Mouse (Mus musculus) heart, adult 18-20 months (tissue): Measurements from ENCODE around the gene Srgap3. TPM values are rescaled to one million over a fixed set of nuclear protein-coding genes. Genes with fewer than 3 reads are reported as not detected.
A peak's percentile ranks its signal among the peaks of the same experiment; 100 is the strongest.
"Not testable (repeated sequence)": the region's sequence is repeated elsewhere in the genome, so short reads cannot be mapped to it uniquely, and the experiment has no call there.

Source experiments
- DNase-seq, 2 experiments: peaks; one replicate each; pipeline ENCODE4 v3.0.0; 2021 to 2022; ENCODE audit warnings: mixed read lengths in 1 of 2
- total RNA-seq, 2 experiments: library from RNA; stranded (reverse); gene quantifications; 2 replicates each; pipeline ENCODE4 v1.2.3; 2021

Srgap3 gene
- total RNA-seq, 2 experiments from 2014 or later: 0.69 to 1.1 TPM

GRCm38 (mm10) chr6:112861351-112862297 is 85.4 kb downstream of the Srgap3 start:
- peak; percentile 9 to 17 for DNase-seq

DNA sequence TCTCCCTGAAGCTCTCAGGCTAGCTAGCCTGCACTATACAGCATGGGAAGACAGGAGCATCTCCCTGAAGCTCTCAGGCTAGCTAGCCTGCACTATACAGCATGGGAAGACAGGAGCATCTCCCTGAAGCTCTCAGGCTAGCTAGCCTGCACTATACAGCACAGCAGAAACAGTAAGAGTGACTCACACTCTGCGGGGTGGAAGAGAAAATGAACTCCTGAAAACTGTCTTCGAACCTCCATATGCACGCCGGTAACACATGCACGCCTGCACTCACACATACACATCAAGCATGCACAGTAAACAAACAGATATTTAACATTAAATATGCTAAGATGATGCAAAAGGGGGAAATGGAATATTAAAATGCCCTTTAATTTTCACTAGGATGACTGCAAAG is 86.8 kb downstream of the Srgap3 start:
- not testable (repeated sequence) for DNase-seq

- DNase-seq: no peak
These were observed 90.0 kb downstream of the Srgap3 start for GRCm38 (mm10) chr6:112857057-112857456.

DNA sequence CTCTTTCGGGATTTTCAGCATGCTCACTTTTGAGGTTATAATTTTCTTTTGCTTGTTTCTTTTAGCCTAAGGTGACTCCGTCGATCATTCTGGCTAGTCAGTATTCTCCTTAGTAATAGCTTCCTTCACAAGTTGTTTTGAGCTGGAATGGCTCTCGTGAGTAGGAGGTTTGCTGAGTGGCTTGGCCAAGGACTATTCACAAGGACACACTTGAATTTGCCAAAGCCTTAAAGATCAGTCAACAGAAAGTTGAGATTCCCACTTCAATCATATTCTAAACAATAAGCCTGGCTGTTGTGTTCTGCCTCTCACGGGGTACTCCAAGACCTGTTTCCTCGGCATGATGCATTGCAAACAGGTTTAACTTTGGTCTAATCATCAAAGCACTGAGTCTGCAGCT is 91.9 kb downstream of the Srgap3 start:
- no peak for DNase-seq

- no peak for DNase-seq
These were observed 94.5 kb downstream of the Srgap3 start for GRCm38 (mm10) chr6:112852261-112853235.

DNA sequence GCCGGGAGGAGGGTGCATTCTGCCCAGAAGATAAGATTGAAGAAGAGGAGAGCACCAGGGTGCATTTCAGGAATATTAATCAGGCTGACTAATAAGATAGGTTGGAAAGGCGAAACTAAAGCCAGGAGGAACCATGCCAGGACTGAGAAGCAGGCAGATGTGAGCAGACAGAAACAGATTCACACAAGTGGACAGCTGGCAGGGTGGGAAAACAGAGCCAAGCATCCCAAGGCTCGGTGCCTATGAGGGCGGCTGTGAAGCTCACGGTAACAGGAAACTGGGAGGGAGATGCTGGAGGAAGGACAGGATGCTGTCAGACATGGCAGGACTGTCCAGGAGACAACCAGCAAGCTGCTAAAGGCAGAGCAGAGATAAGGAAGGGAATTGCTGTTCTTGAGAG is 96.3 kb downstream of the Srgap3 start:
- no peak for DNase-seq

- no peak for DNase-seq
These were observed 98.4 kb downstream of the Srgap3 start for GRCm38 (mm10) chr6:112848629-112849180.

DNA sequence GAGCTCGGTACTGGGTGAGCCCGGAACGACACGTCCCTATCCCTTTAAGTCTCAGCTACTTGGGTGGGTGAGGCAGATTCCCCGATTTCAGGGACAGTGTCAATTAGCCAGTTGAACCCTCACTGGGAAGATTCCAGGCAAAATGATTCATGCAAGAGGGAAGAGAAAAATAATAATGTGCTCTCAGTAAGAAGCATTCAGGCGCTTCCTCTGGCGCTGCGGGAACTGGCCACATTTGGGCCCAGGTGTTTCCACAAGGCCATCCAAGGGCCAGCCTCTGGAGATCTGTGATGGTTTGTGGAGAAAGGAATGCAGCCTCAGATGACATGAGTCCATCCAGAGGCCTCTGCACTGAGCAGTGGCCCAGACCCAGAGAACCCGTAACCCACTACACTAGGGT is 100.2 kb downstream of the Srgap3 start:
- DNase-seq: no peak

- DNase-seq: no peak
These were observed 104.6 kb downstream of the Srgap3 start for GRCm38 (mm10) chr6:112842426-112842825.

DNA sequence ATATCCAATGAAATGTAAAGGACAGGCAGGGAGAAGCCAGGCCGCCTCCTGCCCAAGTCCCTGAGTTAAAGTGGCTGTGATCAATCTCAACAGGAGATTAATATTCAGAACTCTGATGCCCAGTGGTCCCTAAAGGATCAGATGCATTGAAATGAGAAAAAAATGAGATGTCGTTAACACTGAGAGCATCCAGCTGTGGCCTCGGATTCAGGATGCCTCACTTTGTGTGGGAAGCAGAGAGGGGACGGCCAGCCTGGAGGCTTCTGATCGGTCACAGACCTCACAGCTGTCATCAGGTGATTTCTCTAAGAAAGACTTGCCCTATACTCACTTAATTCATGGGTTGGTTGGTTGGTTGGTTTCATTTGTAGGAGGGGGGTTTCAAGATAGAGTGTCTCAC is 106.7 kb downstream of the Srgap3 start:
- no peak for DNase-seq

- DNase-seq: peak; percentile 36 to 63
These were observed 107.7 kb downstream of the Srgap3 start for GRCm38 (mm10) chr6:112839391-112839790.

DNA sequence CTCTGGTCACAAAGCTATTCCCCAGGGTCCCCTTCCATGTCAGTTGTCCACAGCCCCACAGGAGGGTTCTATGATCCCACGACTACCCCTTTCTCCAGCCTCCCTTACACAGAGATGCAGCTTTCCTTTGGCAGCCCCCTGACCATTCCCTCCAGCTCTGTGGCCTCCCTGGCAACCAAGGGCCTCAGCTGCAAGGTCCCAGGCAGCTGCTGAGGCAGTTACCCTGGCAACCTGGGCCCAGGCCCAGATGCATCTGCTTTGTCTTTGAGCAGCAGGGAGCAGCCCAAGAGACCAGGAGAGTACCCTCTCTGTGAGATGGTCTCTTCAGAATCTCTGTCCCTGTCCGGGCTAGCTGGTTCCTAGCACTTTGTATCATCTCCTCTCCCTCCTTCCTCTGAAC is 108.2 kb downstream of the Srgap3 start:
- DNase-seq: no peak

DNA sequence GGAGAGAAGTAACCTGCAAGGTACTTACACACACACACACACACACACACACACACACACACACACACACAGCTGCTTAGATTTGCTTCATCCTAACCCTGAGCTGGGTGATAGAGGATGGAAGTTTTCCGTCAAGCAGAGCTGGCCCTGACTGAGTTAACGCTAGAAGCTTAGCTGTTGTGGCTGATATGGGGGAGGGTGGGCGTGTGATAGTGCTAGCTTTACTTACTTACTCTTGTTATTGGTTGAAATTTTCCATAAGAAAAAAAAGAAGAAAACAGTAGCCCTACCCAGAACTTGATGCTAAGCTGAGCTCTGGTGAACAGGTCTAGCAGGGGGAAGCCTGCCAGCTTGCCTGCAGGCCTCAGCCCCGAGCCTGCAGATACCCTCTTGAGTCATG is 110.4 kb downstream of the Srgap3 start:
- no peak for DNase-seq

GRCm38 (mm10) chr6:112835413-112835812 is 111.7 kb downstream of the Srgap3 start:
- no peak for DNase-seq

GRCm38 (mm10) chr6:112834430-112834829 is 112.6 kb downstream of the Srgap3 start:
- no peak for DNase-seq

DNA sequence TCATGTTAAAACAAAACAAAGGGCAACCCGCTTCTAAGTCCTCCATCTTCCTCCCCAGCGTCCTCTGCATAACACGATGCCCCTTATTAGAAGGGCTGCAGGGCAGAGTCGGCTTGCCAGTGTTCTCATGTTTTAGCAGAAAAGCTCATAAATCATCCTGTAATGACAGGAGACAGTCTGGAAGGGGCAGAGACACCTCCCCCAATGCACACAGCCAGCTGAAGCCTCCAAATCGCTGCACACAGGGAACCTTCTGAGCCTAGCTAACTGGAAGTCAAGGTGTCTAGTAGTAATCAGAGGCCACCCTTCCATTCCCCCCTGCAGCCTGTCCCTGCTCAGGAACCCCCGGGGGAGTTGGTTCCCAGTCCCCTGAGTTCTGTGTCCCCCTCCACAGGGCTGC is 113.3 kb downstream of the Srgap3 start:
- no peak for DNase-seq

DNA sequence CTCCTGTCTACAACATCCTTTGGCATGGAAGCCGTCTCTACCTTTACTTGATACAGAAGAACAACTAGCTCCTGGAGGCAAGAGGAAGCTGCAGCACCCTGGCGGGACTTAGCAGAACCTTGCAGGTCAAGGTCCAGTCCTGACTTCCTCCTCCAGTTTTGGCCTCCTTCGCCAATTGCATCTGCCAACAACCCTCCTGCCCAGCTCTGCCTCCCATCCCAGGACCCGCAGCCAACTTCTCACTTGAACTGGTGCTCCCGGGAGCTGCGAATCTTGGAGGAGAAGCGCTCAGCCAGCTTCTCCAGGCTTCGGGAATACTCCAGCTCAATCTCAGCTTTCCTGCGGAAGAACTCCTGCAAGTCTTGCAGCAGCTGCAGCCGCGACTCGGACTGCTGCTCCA is 117.9 kb downstream of the Srgap3 start:
- DNase-seq: no peak

DNA sequence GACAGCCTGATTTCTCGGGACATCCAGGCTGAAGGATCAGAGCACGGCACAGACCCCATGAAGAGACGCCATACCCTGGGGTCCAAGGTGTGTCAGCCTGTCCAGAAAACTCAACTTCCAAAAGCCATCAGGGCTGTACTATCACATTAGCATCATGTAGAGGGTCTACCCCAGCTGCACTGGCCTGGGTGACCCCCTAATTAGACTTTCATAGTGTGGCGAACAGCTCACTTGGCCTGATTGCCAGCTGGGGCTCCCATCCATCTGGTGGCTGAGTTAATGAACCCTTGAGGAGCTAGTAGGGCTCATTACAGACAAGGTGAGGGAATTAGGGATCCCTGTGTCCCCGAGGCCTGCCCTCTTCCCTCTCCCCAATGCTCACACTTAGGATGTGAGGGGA is 118.6 kb downstream of the Srgap3 start:
- DNase-seq: no peak

DNA sequence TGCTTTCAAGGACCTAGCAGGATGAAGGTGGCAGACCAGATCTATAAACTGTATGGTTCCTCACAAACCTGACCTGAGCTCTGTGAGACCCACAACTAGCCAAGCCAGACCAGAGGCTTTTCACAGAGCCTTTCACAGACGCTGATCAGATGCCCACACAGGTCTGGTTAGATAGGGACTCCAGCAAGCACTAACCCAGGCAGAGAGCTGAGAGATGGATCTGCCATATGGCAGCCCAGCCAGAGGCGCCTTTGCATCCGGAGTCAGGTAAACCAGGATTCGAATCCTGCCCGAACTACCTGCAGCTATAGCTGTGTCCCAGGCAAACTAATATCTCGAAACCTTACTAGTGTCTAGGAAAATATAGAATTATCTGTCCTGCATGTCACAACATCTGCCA is 121.4 kb downstream of the Srgap3 start:
- no peak for DNase-seq

GRCm38 (mm10) chr6:112823096-112823495 is 124.0 kb downstream of the Srgap3 start:
- no peak for DNase-seq

DNA sequence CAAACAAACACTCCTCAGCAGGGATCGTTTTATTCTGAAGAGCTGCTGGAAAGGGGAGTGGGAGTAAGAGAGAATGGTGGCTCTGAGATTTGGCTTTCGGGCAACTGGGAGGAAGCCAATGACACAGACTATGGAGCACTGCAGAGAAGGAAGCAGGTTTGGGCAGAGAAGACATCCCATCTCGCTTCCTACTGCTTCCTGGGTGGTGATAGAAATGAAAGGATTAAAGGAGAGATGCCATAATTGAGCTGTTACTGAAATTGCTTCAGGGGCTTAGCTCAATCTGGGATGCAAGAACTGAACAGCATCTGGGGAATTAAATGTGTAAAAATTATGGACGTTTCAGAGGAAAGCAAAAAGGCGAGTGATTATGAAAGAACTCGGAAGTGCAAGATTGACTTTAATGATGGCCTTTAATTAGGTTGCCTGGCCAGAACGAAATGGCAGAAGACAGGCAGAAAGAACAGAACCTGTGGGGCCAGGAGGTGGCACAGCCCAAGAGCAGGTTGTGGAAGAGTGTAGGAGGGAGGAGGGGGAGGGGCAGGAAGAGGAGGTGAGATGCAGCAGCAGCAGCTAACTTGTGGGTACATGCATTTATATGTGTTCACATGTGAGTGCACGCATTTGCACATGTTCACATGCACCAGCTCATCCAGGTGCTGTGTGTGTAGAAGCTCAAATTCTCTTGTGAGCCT is 126.6 kb downstream of the Srgap3 start:
- no peak for DNase-seq

- no peak for DNase-seq
These were observed 128.6 kb downstream of the Srgap3 start for GRCm38 (mm10) chr6:112818403-112818901.
